24 mouse cellular contexts compared by ENCODE assay signal in the genomic region with DNA sequence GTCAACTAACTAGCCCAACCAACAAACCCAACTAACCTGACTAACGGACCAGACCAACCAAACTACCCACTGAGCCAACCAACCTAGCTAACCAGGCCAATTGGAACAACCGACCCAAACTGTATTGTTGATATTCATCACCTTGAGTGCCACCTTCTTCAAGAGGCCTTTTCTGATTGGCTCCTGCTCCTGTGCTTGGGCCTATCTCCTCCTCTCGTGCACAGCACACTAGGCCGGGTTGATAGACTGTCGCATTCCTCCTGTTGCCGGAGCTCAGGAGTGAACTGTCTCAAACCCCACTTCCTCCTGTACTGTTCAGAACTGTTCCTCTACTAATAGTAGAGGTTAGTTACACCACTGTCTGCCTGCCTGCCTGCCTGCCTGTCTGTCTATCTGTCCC. TPM values are rescaled to one million over a fixed set of nuclear protein-coding genes. Genes with fewer than 3 reads are reported as not detected.
A peak's percentile ranks its signal among the peaks of the same experiment; 100 is the strongest.
DNase-seq lines count a peak whose midpoint lies in the region; ATAC-seq and TF ChIP-seq lines count a peak whose summit lies in the region.
"Had no signal": no experiment of that assay in that cellular context is flagged by ENCODE, and none has a peak within 500 bp of the region (broad histone marks: within the 10 kb centered on the region; RNA-seq: fewer than 3 reads in every experiment).

No protein-coding gene starts in this region.

- TF ChIP-seq EP300 in lung, postnatal 0 days (IDR thresholded peaks at IDR 0.05): no peak

- H3K4me1 ChIP-seq in lung, postnatal 0 days (ENCODE audit: insufficient read depth, low read depth, low read length): peaks cover 25% of the 10 kb centered on the region
- H3K4me1 ChIP-seq in liver, embryonic 13.5 days (replicated peaks): peaks cover 47% of the 10 kb centered on the region
- H3K4me1 ChIP-seq in forebrain, embryonic 14.5 days (ENCODE audit: control insufficient read depth, insufficient read depth, low read length): no peaks in the 10 kb centered on the region

- H3K27me3 ChIP-seq in lung, postnatal 0 days (replicated peaks; ENCODE audit: insufficient read depth, low read length): no peaks in the 10 kb centered on the region
- H3K27me3 ChIP-seq in liver, embryonic 13.5 days: no peaks in the 10 kb centered on the region; the same call in 1 of the 2 replicates
- H3K27me3 ChIP-seq in forebrain, embryonic 14.5 days (replicated peaks; ENCODE audit: control insufficient read depth, insufficient read depth, low read length): no peaks in the 10 kb centered on the region
- H3K27me3 ChIP-seq: limb, embryonic 12.5 days; lung, embryonic 15.5 days; megakaryocyte, embryonic 14.5 days had no signal

- no peak for ATAC-seq in lung, postnatal 0 days
- peak; percentile 59; the same call in 1 of the 2 replicates for ATAC-seq in common myeloid progenitor, adult 5-6 weeks (replicated peaks; ENCODE audit: low read depth, poor library complexity, severe bottlenecking)
- ATAC-seq in liver, embryonic 13.5 days (ENCODE audit: low read depth): peak; percentile 80
- ATAC-seq in megakaryocyte-erythroid progenitor cell, adult 5-6 weeks (replicated peaks; ENCODE audit: low FRiP score, low TSS enrichment, poor library complexity, severe bottlenecking): peak; percentile 83
- no peak for ATAC-seq in forebrain, embryonic 14.5 days
- ATAC-seq: activated CD4-positive, CD25-positive, alpha-beta regulatory T cell, adult 4 months; CD4-positive, CD25-positive, alpha-beta regulatory T cell, adult 4 months had no signal

- no peaks in the 10 kb centered on the region for H3K36me3 ChIP-seq in lung, postnatal 0 days (ENCODE audit: insufficient read depth, low read length)
- no peaks in the 10 kb centered on the region for H3K36me3 ChIP-seq in liver, embryonic 13.5 days
- H3K36me3 ChIP-seq in forebrain, embryonic 14.5 days (ENCODE audit: control insufficient read depth, insufficient read depth, low read length): peaks cover 7% of the 10 kb centered on the region; the same call in 1 of the 2 replicates
- H3K36me3 ChIP-seq: lung, embryonic 15.5 days had no signal

- no peak overlapping the region for H3K4me2 ChIP-seq in lung, postnatal 0 days (replicated peaks; ENCODE audit: low read depth, low read length)
- H3K4me2 ChIP-seq in liver, embryonic 13.5 days: peak overlapping the region; percentile 10; the same call in 1 of the 2 replicates
- H3K4me2 ChIP-seq in forebrain, embryonic 14.5 days (ENCODE audit: low read length): no peak overlapping the region
- H3K4me2 ChIP-seq: heart, embryonic 12.5 days; hindbrain, embryonic 14.5 days; limb, embryonic 12.5 days; lung, embryonic 15.5 days had no signal

- DNase-seq in lung, postnatal 0 days (ENCODE audit: low spot score): no peak
- no peak for DNase-seq in lung, postnatal 25 days (ENCODE audit: low spot score)
- DNase-seq in liver, embryonic 13.5 days: peak; percentile 33
- no peak for DNase-seq in kidney, postnatal 10 days
- no peak for DNase-seq in forebrain, embryonic 14.5 days (ENCODE audit: low spot score)
- DNase-seq: adrenal gland, postnatal 14 days; cerebellum, adult 9-11 months; gastrocnemius, adult 2 months; kidney, adult 9 months; kidney, postnatal 36 days; layer of hippocampus, adult 9-11 months; right cerebral cortex, postnatal 4 days; thymus, postnatal 25 days had no signal

- WGBS in lung, postnatal 0 days: 59% methylated on average over 6 of the region's 6 CpGs
- WGBS in liver, embryonic 13.5 days (ENCODE audit: insufficient replicate concordance): 46% methylated on average over 6 of the region's 6 CpGs
- WGBS in forebrain, embryonic 14.5 days: 89% methylated on average over 6 of the region's 6 CpGs

- H3K4me3 ChIP-seq in lung, postnatal 0 days (ENCODE audit: low read depth, low read length): no peak overlapping the region
- no peak overlapping the region for H3K4me3 ChIP-seq in liver, embryonic 13.5 days (replicated peaks)
- H3K4me3 ChIP-seq in forebrain, embryonic 14.5 days (ENCODE audit: low read depth, low read length): no peak overlapping the region
- H3K4me3 ChIP-seq: gastrocnemius, adult 2 months; heart, embryonic 12.5 days; limb, embryonic 12.5 days; lung, embryonic 15.5 days; megakaryocyte, embryonic 14.5 days had no signal

- no peak for TF ChIP-seq CTCF in lung, postnatal 0 days (IDR thresholded peaks at IDR 0.05)

- H3K27ac ChIP-seq in lung, postnatal 0 days (ENCODE audit: low read length): peak overlapping the region; percentile 39
- H3K27ac ChIP-seq in liver, embryonic 13.5 days: no peak overlapping the region
- H3K27ac ChIP-seq in forebrain, embryonic 14.5 days (ENCODE audit: low read depth, low read length): no peak overlapping the region
- H3K27ac ChIP-seq: hindbrain, embryonic 14.5 days; limb, embryonic 12.5 days had no signal

- no peak overlapping the region for H3K9ac ChIP-seq in lung, postnatal 0 days (replicated peaks; ENCODE audit: low read depth)
- 0 out of 2 replicates have a peak overlapping the region, but pooled peaks have one; percentile 7 for H3K9ac ChIP-seq in liver, embryonic 13.5 days
- no peak overlapping the region for H3K9ac ChIP-seq in forebrain, embryonic 14.5 days (ENCODE audit: low read length)
- H3K9ac ChIP-seq: heart, embryonic 12.5 days; hindbrain, embryonic 14.5 days; limb, embryonic 12.5 days; lung, embryonic 15.5 days had no signal

- H3K9me3 ChIP-seq in lung, postnatal 0 days (ENCODE audit: low read length): no peaks in the 10 kb centered on the region
- no peaks in the 10 kb centered on the region for H3K9me3 ChIP-seq in liver, embryonic 13.5 days (replicated peaks)
- no peaks in the 10 kb centered on the region for H3K9me3 ChIP-seq in forebrain, embryonic 14.5 days (replicated peaks; ENCODE audit: control insufficient read depth, low read length)
- H3K9me3 ChIP-seq: heart, embryonic 12.5 days; limb, embryonic 12.5 days; lung, embryonic 15.5 days; megakaryocyte, embryonic 14.5 days had no signal

RNA-seq across cellular contexts. Expression of gene Mindy4, which starts 31.5 kb away (rescaled TPM):
- 14.4 and 15.5 TPM in 2 replicates for polyA plus RNA-seq in lung, postnatal 0 days (2015; fragmentation: Nextera tagmentation; extraction: Ambion mirVana)
- 8.0 and 11.5 TPM in 2 replicates for total RNA-seq in common myeloid progenitor, adult 5-6 weeks (2017)
- polyA plus RNA-seq in liver, embryonic 13.5 days (2015; fragmentation: Nextera tagmentation; extraction: Ambion mirVana): 1.4 and 1.7 TPM in 2 replicates
- 2.1 and 5.5 TPM in 2 replicates for total RNA-seq in megakaryocyte-erythroid progenitor cell, adult 5-6 weeks (2014; fragmentation: Nextera tagmentation)
- 4.9 and 10.6 TPM in 2 replicates for total RNA-seq in megakaryocyte-erythroid progenitor cell, adult 5-6 weeks (2017)
- 15.8 and 18.6 TPM in 2 replicates for polyA plus RNA-seq in forebrain, embryonic 14.5 days (2014; fragmentation: Nextera tagmentation; extraction: Ambion mirVana)

RNA-seq across cellular contexts. Expression of gene Inmt, which starts 59.8 kb away (rescaled TPM):
- 194 and 256 TPM in 2 replicates for polyA plus RNA-seq in lung, postnatal 0 days (2015; fragmentation: Nextera tagmentation; extraction: Ambion mirVana)
- not detected in 2 replicates for total RNA-seq in common myeloid progenitor, adult 5-6 weeks (2017)
- polyA plus RNA-seq in liver, embryonic 13.5 days (2015; fragmentation: Nextera tagmentation; extraction: Ambion mirVana): 0.20 and 0.24 TPM in 2 replicates
- not detected in 2 replicates for total RNA-seq in megakaryocyte-erythroid progenitor cell, adult 5-6 weeks (2014; fragmentation: Nextera tagmentation)
- total RNA-seq in megakaryocyte-erythroid progenitor cell, adult 5-6 weeks (2017): not detected in 2 replicates
- polyA plus RNA-seq in forebrain, embryonic 14.5 days (2014; fragmentation: Nextera tagmentation; extraction: Ambion mirVana): 0.21 TPM in 1 of 2 replicates, not detected in the other
- total RNA-seq: ES-E14; left cerebral cortex, postnatal 10 days had no signal
- polyA plus RNA-seq: activated CD4-positive, CD25-positive, alpha-beta regulatory T cell, adult 4 months; CD4-positive, CD25-positive, alpha-beta regulatory T cell, adult 4 months; heart, embryonic 12.5 days; hindbrain, embryonic 14.5 days; limb, embryonic 12.5 days had no signal

Comparison
In these comparisons a context has a peak if more than half of its experiments do, and no peak if none do; other contexts are left out.
1. ATAC-seq: peak in common myeloid progenitor, adult 5-6 weeks (single experiment), liver, embryonic 13.5 days (single experiment) and megakaryocyte-erythroid progenitor cell, adult 5-6 weeks (single experiment); none in lung, postnatal 0 days (single experiment) and forebrain, embryonic 14.5 days (single experiment).
2. RNA of gene Inmt, which starts 59.8 kb away (polyA plus RNA-seq): 194 to 256 TPM in lung, postnatal 0 days; 0.20 to 0.24 TPM in liver, embryonic 13.5 days and 0.21 TPM in forebrain, embryonic 14.5 days; every median in the first group is over 100 times any median in the second.